Mouse (Mus musculus) heart, adult 11 months (tissue): ENCODE data around the gene Calca.

ENCODE experiments used
- DNase-seq: peaks from one replicate; pipeline ENCODE4 v3.0.0; 2022

Calca gene

GRCm38 (mm10) chr7:114636102-114636501, at the start of gene Calca:
Gene Calca, minus strand, starts transcription at chr7:114636357.
- no peak for DNase-seq

DNA sequence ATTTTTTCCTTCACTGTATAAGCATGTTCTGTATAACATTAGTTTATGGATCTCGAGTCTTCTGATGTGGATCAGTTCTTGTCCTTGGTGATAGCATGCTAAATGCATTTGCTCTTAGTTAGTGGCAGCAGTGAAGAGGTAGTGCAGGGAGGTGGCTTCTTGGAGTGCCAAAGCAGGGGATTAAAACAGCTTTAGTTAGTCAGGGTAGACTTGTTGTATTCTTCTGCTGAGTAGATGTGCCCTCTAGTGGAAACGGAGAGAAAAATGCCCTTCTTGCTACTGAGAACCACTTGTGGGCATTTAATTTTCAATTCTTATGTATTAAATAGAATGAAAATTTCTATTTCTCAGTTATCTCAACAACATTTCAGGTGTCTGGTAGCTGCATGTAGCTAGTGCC, 36.5 kb upstream of the Calca start:
- no peak for DNase-seq

GRCm38 (mm10) chr7:114671405-114671804, 35.2 kb upstream of the Calca start:
- no peak for DNase-seq

GRCm38 (mm10) chr7:114649730-114650129, 13.6 kb upstream of the Calca start:
- no peak for DNase-seq

- DNase-seq = no peak
Measured at GRCm38 (mm10) chr7:114648791-114649190, 12.6 kb upstream of the Calca start.

DNA sequence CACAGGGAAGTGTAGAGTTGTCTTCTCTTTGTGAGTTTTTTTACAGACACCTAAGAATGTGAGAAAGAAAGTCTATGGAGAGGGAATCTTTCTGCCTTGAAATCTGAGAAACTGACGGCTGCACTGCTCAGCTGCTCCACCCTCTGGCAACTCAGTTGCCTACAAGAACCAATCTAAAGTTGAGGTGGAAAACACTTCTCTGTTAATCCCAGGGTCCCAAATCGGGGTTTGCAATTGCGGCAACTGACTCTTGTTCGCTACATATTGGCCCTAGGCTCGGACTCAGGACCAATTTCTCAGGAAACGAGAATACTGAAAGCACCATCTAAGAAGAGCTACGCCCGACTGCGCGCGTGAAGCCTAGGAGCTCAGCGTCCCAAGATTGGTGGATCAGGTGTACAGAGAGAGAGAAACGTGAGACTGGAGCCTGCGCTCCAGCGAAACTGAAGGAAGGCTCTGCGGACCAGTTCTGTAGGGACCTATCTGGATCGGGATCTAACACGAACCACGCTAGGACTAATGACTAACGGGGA, 522 bp downstream of the Calca start:
- no peak for DNase-seq

- no peak for DNase-seq
Measured at GRCm38 (mm10) chr7:114634386-114634785, 1.8 kb downstream of the Calca start.

GRCm38 (mm10) chr7:114625966-114626365, 10.2 kb downstream of the Calca start:
- no peak for DNase-seq

- DNase-seq = no peak
Measured at GRCm38 (mm10) chr7:114616759-114617158, 19.4 kb downstream of the Calca start.

DNA sequence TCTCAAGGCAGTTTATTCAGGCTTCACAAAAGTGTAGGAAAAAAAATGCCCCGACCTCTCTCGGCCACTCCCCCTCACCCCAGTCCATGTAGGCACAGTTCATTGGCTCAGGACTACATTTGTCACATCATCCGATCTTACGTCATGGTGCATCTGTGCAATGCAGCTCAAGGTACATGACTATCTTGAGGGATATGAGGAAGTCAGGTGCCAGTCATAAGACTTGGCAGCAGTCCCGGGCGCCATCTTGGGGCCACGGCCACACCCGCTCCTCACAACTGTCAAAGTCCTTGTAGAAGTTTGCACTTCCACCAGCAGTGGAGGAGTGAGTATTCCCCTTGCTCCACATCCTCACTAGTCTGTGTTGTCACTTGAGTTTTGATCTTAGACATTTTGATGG, 41.8 kb downstream of the Calca start:
- DNase-seq = peak; percentile 76

GRCm38 (mm10) chr7:114582441-114582840, 53.7 kb downstream of the Calca start:
- DNase-seq = no peak
